Mouse (Mus musculus): ENCODE results near the gene Smurf1. TPM values are rescaled to one million over a fixed set of nuclear protein-coding genes. Genes with fewer than 3 reads are reported as not detected.

The Smurf1 gene
- polyA plus RNA-seq, 1 experiment from 2014 or later, result 10.7 TPM

DNA sequence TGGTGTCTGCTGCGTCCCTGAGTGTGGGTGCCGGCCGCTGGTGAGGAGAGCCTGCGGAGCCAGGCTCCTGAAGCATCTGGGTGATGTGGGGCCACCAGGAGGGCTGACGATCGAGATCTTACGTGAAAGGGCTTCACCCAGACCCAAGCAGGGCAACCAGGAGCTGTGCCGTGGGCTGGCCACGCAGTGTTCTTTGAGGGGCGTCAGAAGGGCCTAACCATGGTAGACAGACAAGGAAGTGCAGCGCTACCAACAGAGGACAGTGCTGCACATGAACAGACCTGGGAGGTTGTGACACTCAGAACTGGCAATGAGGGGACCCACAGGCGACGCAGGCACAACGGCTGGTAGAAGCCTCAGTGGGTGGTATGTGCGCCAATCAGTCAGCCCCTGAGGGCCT, 88.6 kb downstream of the Smurf1 start:
- no peaks in the 10 kb centered on the region for H3K4me1 ChIP-seq (replicated peaks)
- no peaks in the 10 kb centered on the region; the same call in none of the 2 replicates for H3K36me3 ChIP-seq
- WGBS, result 92% methylated on average over 15 of the region's 15 CpGs
- no peaks in the 10 kb centered on the region for H3K9me3 ChIP-seq
- H3K27me3 ChIP-seq (replicated peaks), result no peaks in the 10 kb centered on the region
- H3K27ac ChIP-seq, result no peak overlapping the region
- no peak for ATAC-seq
- no peak overlapping the region for H3K4me2 ChIP-seq (replicated peaks)
- H3K4me3 ChIP-seq (replicated peaks), result no peak overlapping the region
- H3K9ac ChIP-seq, result no peak overlapping the region

DNA sequence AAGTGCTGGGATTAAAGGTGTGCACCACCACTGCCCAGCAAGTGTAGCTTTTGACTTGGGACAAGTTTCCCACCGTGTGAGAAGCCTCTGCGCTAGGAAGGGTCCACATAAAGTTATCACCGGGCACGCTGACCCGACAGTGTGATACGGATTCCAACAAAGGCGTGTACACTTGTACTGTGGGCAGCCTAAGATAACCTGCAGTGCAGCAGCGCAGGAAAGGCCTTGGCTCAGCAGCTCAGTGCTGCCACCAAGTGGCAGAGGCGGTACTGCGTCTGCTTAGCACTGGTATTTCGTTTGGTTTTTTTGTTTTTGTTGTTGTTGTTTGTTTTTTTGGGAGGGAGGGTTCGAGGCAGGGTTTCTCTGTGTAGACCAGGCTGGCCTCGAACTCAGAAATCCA, 89.8 kb downstream of the Smurf1 start:
- peak; percentile 62 for ATAC-seq
- no peak overlapping the region for H3K4me2 ChIP-seq (replicated peaks)
- H3K9ac ChIP-seq, result no peak overlapping the region
- H3K9me3 ChIP-seq, result no peaks in the 10 kb centered on the region
- H3K27me3 ChIP-seq (replicated peaks), result no peaks in the 10 kb centered on the region
- 15% methylated on average over 13 of the region's 13 CpGs for WGBS
- H3K4me1 ChIP-seq (replicated peaks), result no peaks in the 10 kb centered on the region
- H3K36me3 ChIP-seq, result no peaks in the 10 kb centered on the region; the same call in none of the 2 replicates
- no peak overlapping the region for H3K4me3 ChIP-seq (replicated peaks)
- H3K27ac ChIP-seq, result no peak overlapping the region

DNA sequence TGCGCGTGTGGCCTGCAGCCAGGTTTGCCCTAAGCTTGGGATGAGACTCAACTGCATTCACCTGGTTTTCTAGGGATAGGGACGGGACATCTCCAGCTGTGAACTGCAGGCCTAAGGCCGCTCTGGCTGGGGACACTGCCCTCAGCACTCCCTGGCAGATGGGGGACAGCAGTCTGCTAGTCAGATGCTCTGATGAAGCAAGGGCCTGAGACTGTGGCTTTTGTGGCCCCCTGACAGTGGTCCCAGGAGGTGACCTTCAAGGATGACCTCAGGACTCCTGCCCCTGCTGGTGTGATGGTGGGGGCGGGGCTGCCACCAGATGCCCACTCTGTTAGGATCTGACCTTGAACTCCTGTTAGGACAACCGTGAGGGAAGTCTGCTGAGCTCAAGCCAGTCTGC, 90.4 kb downstream of the Smurf1 start:
- Histone ChIP-seq H3K4me2 (replicated peaks) (no peak overlapping the region), H3K36me3 (no peaks in the 10 kb centered on the region; the same call in 1 of the 2 replicates), H3K9ac (no peak overlapping the region), H3K9me3 (no peaks in the 10 kb centered on the region), H3K4me1 (replicated peaks) (no peaks in the 10 kb centered on the region), H3K27me3 (replicated peaks) (no peaks in the 10 kb centered on the region), H3K27ac (no peak overlapping the region), H3K4me3 (replicated peaks) (no peak overlapping the region)
- WGBS, result 89% methylated on average over 6 of the region's 6 CpGs
- peak; percentile 13; the same call in 1 of the 2 replicates for ATAC-seq

DNA sequence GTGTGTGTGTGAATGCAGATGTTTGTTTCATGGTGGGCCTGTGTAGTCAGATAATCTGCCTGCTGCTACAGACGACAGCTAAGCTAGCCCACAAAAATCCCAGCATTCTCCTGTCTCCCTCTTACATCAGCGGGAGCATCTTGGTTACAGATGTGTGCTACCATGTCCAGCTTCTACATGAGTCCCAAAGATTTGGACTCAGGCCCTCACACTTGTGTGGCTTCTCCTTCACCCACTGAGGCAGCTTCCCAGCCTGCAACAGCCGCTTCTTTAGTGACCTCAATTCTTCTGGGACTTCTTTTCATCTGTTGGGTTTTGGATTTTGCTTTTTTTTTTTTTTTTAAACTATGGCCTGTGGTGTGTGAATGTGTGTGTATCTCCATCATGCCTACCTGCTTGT, 92.8 kb downstream of the Smurf1 start:
- Histone ChIP-seq H3K4me1 (replicated peaks) (no peaks in the 10 kb centered on the region), H3K36me3 (no peaks in the 10 kb centered on the region; the same call in 1 of the 2 replicates), H3K4me2 (replicated peaks) (no peak overlapping the region), H3K27me3 (replicated peaks) (no peaks in the 10 kb centered on the region), H3K9ac (no peak overlapping the region), H3K9me3 (no peaks in the 10 kb centered on the region), H3K27ac (no peak overlapping the region), H3K4me3 (replicated peaks) (no peak overlapping the region)
- 84% methylated on average over 3 of the region's 3 CpGs for WGBS
- ATAC-seq, result no peak

DNA sequence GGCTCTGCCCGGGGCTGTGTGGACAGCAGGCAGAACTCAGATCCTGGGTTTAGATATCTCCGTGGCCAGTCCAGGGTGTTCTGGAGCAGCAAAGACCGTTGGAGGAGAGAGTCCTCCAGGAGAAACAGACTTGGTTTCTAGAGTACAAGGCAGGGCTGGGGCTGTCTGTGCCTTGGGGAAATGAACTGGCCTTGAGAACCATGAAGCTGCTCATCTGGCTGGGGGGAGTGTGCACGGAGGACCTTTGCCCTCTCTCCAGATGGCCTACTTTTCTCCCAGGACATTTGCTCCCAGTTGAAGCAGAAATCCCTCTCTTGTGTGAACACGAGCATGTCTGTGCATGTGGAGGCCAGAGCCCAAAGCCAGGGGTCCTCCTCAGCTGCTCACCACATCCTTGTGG, 93.3 kb downstream of the Smurf1 start:
- Histone ChIP-seq H3K4me1 (replicated peaks) (no peaks in the 10 kb centered on the region), H3K36me3 (no peaks in the 10 kb centered on the region; the same call in 1 of the 2 replicates), H3K27ac (no peak overlapping the region), H3K4me2 (replicated peaks) (no peak overlapping the region), H3K27me3 (replicated peaks) (no peaks in the 10 kb centered on the region), H3K9ac (no peak overlapping the region), H3K9me3 (no peaks in the 10 kb centered on the region), H3K4me3 (replicated peaks) (no peak overlapping the region)
- ATAC-seq, result no peak
- 74% methylated on average over 5 of the region's 5 CpGs for WGBS

DNA sequence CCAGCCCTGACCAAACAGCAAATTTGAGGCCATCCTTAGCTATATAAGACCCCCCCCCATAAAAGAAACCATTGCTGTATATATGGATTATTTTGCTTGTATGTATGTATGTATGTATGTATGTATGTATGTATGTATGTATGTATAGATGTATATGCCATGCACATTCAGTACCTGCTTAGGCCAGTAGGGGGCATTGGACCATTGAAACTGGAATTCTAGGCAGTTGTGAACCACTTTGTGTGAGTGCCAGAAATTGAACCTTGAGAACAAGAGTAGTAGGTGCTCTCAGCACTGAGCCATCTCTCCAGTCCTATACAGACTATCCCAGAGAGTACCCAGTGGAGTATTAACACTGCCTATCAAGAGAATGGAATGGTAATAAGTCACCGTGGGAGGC, 93.9 kb downstream of the Smurf1 start:
- no peak for ATAC-seq
- H3K9me3 ChIP-seq, result no peaks in the 10 kb centered on the region

DNA sequence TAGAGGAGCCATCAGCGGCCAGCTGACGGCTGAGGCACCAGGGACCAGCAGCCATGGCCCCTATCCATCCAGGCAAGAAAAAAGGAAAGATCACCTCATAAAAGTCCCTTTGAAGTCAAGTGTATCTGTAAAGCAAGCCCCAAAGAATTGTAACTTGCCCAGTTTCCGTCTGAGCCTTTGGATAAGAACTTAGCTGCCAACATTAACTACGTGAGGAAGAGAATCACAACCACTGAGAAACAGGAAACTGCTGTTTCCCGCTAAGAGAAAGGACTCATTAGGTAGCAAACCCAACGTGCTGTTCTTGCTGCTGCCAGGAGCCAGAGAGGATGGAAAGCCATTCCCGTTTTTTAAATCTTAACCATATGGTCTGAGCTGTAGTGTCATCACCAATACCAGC, 94.9 kb downstream of the Smurf1 start:
- Histone ChIP-seq H3K27ac (no peak overlapping the region), H3K4me3 (replicated peaks) (no peak overlapping the region), H3K9ac (no peak overlapping the region), H3K4me2 (replicated peaks) (no peak overlapping the region), H3K27me3 (replicated peaks) (no peaks in the 10 kb centered on the region), H3K36me3 (no peaks in the 10 kb centered on the region), H3K9me3 (no peaks in the 10 kb centered on the region), H3K4me1 (replicated peaks) (no peaks in the 10 kb centered on the region)
- no peak for ATAC-seq
- WGBS, result 71% methylated on average over 7 of the region's 7 CpGs

More for the DNA sequence above, 93.9 kb downstream of the Smurf1 start:
- no peaks in the 10 kb centered on the region for H3K4me1 ChIP-seq (replicated peaks)
- no peak overlapping the region for H3K4me2 ChIP-seq (replicated peaks)
- 94% methylated on average over 1 of the region's 1 CpGs for WGBS
- no peaks in the 10 kb centered on the region; the same call in 1 of the 2 replicates for H3K36me3 ChIP-seq
- no peak overlapping the region for H3K9ac ChIP-seq
- no peak overlapping the region for H3K4me3 ChIP-seq (replicated peaks)
- no peak overlapping the region for H3K27ac ChIP-seq
- H3K27me3 ChIP-seq (replicated peaks), result no peaks in the 10 kb centered on the region

DNA sequence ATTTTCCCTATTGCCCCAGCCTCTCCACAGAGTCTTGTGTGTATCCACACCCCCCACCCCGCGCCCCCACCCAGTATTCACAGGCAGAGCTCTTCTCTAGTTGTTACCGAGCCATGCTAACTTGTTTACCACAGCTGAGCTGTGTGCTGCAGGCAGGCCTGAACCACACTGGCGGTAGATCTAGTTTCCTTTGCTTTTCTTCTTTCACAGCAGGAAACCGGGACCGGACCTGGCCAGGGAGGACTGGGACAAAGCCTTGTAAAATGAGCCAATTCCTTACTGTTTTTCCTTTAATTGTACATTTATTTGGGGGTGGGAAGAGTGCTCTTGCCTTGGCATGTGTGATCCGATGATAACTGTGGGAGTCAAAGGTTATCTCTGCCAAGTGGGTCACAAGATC, 96.2 kb downstream of the Smurf1 start:
- Histone ChIP-seq H3K36me3 (no peaks in the 10 kb centered on the region), H3K9ac (no peak overlapping the region), H3K27me3 (replicated peaks) (no peaks in the 10 kb centered on the region), H3K4me1 (replicated peaks) (no peaks in the 10 kb centered on the region), H3K9me3 (no peaks in the 10 kb centered on the region), H3K4me3 (replicated peaks) (no peak overlapping the region), H3K4me2 (replicated peaks) (no peak overlapping the region), H3K27ac (no peak overlapping the region)
- no peak for ATAC-seq
- WGBS, result 75% methylated on average over 7 of the region's 7 CpGs

DNA sequence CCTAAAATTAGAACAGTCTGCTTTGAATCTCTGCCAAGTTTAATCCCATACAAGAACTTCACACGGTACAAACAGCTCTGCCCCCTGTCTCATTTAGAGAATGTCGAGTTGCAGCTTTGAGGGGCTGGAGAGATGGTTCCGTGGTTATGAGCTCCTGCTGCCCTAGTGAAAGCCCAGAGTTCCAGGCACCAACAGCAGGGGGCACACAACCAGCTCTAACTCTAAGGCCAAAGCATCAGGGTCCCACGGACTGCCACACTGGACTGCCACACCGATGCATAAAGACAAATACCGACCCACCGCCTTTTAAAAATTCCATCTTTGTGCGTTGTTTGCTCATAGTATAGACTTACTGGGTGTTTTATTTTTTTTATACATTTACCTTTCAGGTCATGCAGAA, 98.7 kb downstream of the Smurf1 start:
- Histone ChIP-seq H3K4me3 (replicated peaks) (no peak overlapping the region), H3K9ac (no peak overlapping the region), H3K4me1 (replicated peaks) (no peaks in the 10 kb centered on the region), H3K4me2 (replicated peaks) (no peak overlapping the region), H3K36me3 (no peaks in the 10 kb centered on the region), H3K27me3 (replicated peaks) (no peaks in the 10 kb centered on the region), H3K9me3 (no peaks in the 10 kb centered on the region), H3K27ac (no peak overlapping the region)
- WGBS, result 78% methylated on average over 8 of the region's 8 CpGs
- no peak for ATAC-seq

DNA sequence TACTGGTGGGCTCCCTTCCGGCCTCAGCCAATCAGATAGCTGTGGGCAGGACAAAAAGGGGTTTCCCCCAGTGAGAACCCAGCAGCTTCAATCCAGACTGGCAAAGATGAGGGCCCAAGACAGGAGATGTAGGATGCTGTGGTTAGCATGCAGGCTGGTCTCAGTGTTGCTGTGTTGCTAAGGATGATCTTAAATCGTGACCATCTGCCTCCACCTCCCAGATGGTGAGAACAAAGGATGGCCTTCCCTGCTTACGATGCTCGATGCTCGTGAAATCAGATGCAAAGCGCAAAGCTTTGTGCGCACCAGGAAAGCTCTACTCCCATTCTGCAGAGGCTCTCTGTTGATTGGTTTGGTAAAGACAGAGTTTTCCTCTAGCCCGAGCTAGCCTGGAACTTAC, 104.7 kb downstream of the Smurf1 start:
- Histone ChIP-seq H3K9me3 (peaks cover 6% of the 10 kb centered on the region; the same call in 1 of the 2 replicates), H3K9ac (no peak overlapping the region), H3K4me2 (replicated peaks) (no peak overlapping the region), H3K4me3 (replicated peaks) (no peak overlapping the region), H3K27me3 (replicated peaks) (no peaks in the 10 kb centered on the region), H3K4me1 (replicated peaks) (no peaks in the 10 kb centered on the region), H3K27ac (no peak overlapping the region), H3K36me3 (peaks cover 37% of the 10 kb centered on the region)
- ATAC-seq, result no peak
- 95% methylated on average over 8 of the region's 8 CpGs for WGBS

DNA sequence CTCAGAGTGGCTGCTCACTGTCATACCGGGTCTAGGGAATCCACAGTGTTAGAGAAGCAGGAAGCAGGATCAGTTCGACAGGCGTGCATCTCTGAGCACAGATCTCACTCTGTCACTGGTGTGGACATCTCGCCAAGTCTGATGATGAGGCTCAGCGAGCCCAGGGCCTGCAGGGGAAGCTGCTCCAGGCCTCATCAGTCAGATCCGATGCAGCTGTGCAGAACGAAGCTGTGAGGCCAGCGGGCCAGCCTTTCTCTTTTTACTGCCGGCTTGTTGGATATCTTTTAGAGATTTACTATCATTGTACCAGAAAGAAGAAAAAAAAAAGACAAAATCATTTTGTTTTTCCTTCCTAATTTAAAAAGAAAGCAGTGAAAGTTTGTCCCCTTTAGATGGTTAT, 106.4 kb downstream of the Smurf1 start:
- ATAC-seq, result no peak
- H3K36me3 ChIP-seq, result peaks cover 39% of the 10 kb centered on the region

DNA sequence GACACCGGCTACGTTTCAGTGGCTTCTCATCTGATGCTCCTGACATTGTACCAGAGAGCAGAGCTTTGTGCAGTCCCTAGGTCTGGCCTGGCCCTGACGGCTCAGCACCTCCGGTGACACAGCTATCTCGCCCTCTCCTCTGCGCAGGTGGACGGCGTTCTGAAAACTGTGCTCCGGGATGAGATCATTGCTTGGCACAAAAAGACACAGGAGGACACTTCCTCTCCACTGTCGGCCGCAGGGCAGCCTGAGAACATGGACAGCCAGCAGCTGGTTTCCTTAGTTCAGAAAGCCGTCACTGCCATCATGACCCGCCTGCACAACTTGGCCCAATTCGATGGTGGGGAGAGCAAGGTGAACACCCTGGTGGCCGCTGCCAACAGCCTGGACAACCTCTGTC, 107.1 kb downstream of the Smurf1 start:
- 95% methylated on average over 15 of the region's 15 CpGs for WGBS
- Histone ChIP-seq H3K27me3 (replicated peaks) (no peaks in the 10 kb centered on the region), H3K9ac (no peak overlapping the region), H3K4me2 (replicated peaks) (no peak overlapping the region), H3K36me3 (peaks cover 46% of the 10 kb centered on the region), H3K27ac (no peak overlapping the region), H3K4me3 (replicated peaks) (no peak overlapping the region), H3K9me3 (peaks cover 6% of the 10 kb centered on the region; the same call in 1 of the 2 replicates), H3K4me1 (replicated peaks) (no peaks in the 10 kb centered on the region)
- ATAC-seq, result no peak

More for the DNA sequence above, 106.4 kb downstream of the Smurf1 start:
- H3K9ac ChIP-seq, result no peak overlapping the region
- WGBS, result 88% methylated on average over 9 of the region's 9 CpGs
- no peaks in the 10 kb centered on the region for H3K4me1 ChIP-seq (replicated peaks)
- H3K27me3 ChIP-seq (replicated peaks), result no peaks in the 10 kb centered on the region
- H3K4me3 ChIP-seq (replicated peaks), result no peak overlapping the region
- H3K4me2 ChIP-seq (replicated peaks), result no peak overlapping the region
- H3K27ac ChIP-seq, result no peak overlapping the region
- H3K9me3 ChIP-seq, result peaks cover 6% of the 10 kb centered on the region; the same call in 1 of the 2 replicates

DNA sequence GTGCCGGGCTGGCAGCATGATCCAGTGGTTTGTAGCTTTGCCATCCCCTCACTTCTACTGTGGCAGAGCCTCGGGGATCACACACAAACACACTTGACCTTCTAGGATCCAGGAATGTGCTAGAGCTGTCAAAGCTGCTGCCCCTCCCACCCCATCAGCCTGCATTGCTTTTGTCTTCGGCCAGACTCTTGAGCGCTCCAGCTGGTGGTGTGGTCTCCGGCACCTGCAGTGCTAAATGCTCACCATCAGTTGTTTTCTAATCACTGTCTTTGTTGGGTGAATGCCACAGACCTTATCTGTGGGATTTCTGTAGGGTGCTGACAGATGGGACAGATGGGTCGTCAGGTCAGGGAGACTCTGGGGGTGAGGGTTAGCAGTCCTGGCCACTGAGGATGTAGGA, 109.7 kb downstream of the Smurf1 start:
- Histone ChIP-seq H3K9ac (no peak overlapping the region), H3K4me3 (replicated peaks) (no peak overlapping the region), H3K4me1 (replicated peaks) (no peaks in the 10 kb centered on the region), H3K27me3 (replicated peaks) (no peaks in the 10 kb centered on the region), H3K27ac (no peak overlapping the region), H3K4me2 (replicated peaks) (no peak overlapping the region), H3K9me3 (0 out of 2 replicates have a peak, but pooled peaks cover 3% of the 10 kb centered on the region), H3K36me3 (peaks cover 61% of the 10 kb centered on the region)
- 73% methylated on average over 6 of the region's 6 CpGs for WGBS
- no peak for ATAC-seq
